Mouse (Mus musculus) forebrain, embryonic 16.5 days (tissue): ENCODE results near the gene Sorl1. TPM values are rescaled to one million over a fixed set of nuclear protein-coding genes. Genes with fewer than 3 reads are reported as not detected.

ENCODE experiments used
- ATAC-seq: fragments of 200-750 bp; cut with Nextera tagmentation; 2 replicates; pipeline ENCODE4 v1.8.0; 2017; ENCODE audit warnings: mild to moderate bottlenecking, moderate library complexity
- H3K27ac ChIP-seq: fragments of 300-500 bp; sonication (generic); 2 replicates; pipeline ENCODE4 v1.5.1; 2014; ENCODE audit warnings: low read length, control low read depth
- H3K27me3 ChIP-seq: fragments of 300-500 bp; sonication (generic); replicated peaks from 2 replicates; pipeline ENCODE4 v1.6.1; 2014; ENCODE audit warnings: low read length; ENCODE audit not compliant: control insufficient read depth, insufficient read depth
- H3K36me3 ChIP-seq: fragments of 300-500 bp; sonication (generic); 2 replicates; pipeline ENCODE4 v1.6.1; 2014; ENCODE audit not compliant: control insufficient read depth, insufficient read depth
- H3K4me1 ChIP-seq: fragments of 300-500 bp; sonication (generic); replicated peaks from 2 replicates; pipeline ENCODE4 v1.6.1; 2014; ENCODE audit warnings: low read length; ENCODE audit not compliant: control insufficient read depth, insufficient read depth
- H3K4me2 ChIP-seq: fragments of 300-500 bp; sonication (generic); 2 replicates; pipeline ENCODE4 v1.6.1; 2014; ENCODE audit warnings: mild to moderate bottlenecking, low read length, control low read depth
- H3K4me3 ChIP-seq: fragments of 300-500 bp; sonication (generic); replicated peaks from 2 replicates; pipeline ENCODE4 v1.5.1; 2014; ENCODE audit warnings: mild to moderate bottlenecking, low read length, control low read depth
- H3K9ac ChIP-seq: fragments of 300-500 bp; sonication (generic); replicated peaks from 2 replicates; pipeline ENCODE4 v1.6.1; 2014; ENCODE audit warnings: low read depth, low read length, control low read depth
- H3K9me3 ChIP-seq: fragments of 300-500 bp; sonication (generic); 2 replicates; pipeline ENCODE4 v1.6.1; 2016; ENCODE audit warnings: low read length; ENCODE audit not compliant: control insufficient read depth
- WGBS: fragments of 180-500 bp; shearing (Covaris S2); extraction: QIAGEN DNeasy Blood & Tissue Kit; methylation state at CpG from one replicate; pipeline ENCODE4 v1.1.7; 2014; 5-methylcytosine and 5-hydroxymethylcytosine counted together
- polyA plus RNA-seq: library from polyadenylated mRNA; unstranded; fragments of >200 nt; fragmentation: Nextera tagmentation; extraction: Ambion mirVana; gene quantifications from 2 replicates; pipeline ENCODE4 v1.2.1, GENCODE M21; 2015

Gene Sorl1
- polyA plus RNA-seq, 1 experiment from 2014 or later, result 14.6 TPM

DNA sequence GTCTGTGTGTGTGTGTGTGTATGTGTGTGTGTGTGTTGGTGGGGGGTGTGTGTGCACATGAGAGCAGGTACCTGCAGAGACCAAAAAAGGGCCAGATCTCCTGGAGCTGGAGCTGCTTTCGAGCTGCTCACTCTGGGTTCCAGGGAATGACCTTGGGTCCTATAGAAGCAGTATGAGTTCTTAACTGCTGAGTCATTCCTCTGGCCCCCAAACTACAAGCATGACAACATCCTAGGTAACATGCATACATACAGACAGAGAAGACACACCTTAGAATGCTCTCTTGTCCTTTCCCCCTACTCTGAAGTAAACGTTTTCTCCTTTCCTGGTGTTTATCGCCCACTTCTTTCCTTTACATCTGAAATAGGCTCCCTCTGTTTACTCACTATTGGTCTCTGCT, 32.5 kb upstream of the Sorl1 start:
- no peak overlapping the region for H3K4me3 ChIP-seq
- H3K4me1 ChIP-seq, result no peaks in the 10 kb centered on the region
- H3K27me3 ChIP-seq, result no peaks in the 10 kb centered on the region
- no peaks in the 10 kb centered on the region for H3K9me3 ChIP-seq
- no peak overlapping the region for H3K9ac ChIP-seq
- H3K27ac ChIP-seq, result no peak overlapping the region
- ATAC-seq, result no peak
- 86% methylated on average over 3 of the region's 3 CpGs for WGBS
- H3K4me2 ChIP-seq, result no peak overlapping the region
- no peaks in the 10 kb centered on the region for H3K36me3 ChIP-seq

DNA sequence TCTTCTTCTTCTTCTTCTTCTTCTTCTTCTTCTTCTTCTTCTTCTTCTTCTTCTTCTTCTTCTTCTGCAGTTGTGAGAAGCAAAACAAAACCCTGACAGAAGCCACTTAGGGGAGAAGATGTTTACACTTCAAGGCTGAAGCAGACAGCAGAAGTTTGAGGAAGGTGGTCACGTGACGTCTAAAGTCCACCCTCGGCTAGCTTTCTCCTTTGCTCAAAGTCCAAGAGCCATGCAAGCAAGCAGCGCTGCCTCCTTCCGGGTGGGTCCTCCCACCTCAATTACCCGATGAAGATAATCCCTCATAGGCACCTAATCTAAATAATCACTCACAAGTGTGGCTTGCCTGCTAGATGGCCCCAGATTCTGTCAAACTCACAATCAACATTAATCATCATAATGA, 30.6 kb upstream of the Sorl1 start:
- WGBS, result 90% methylated on average over 6 of the region's 6 CpGs
- Histone ChIP-seq H3K36me3 (no peaks in the 10 kb centered on the region), H3K9me3 (no peaks in the 10 kb centered on the region), H3K9ac (no peak overlapping the region), H3K27ac (no peak overlapping the region), H3K27me3 (no peaks in the 10 kb centered on the region), H3K4me3 (no peak overlapping the region), H3K4me1 (no peaks in the 10 kb centered on the region), H3K4me2 (no peak overlapping the region)
- ATAC-seq, result no peak

DNA sequence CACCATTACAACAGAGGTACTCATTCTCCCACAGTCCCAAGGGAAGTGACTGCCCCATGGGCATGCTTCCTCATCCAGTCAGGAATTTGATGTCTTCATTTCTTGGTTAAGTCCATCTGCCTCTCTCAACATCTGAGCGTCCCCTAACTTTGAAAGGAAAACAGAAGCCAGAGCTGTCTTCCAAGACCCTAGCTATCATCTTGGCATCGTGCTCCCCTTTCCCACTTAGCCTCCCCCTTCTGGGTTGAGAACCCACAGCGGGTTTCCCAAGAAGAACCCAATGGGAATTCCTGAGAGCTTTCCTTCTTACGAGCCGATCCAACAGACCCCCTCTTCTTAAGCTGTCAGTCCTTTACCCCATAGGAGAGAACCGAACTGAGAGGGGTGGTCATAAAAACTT, 24.7 kb upstream of the Sorl1 start:
- ATAC-seq, result no peak
- H3K9ac ChIP-seq, result no peak overlapping the region
- H3K4me2 ChIP-seq, result no peak overlapping the region
- H3K27me3 ChIP-seq, result no peaks in the 10 kb centered on the region
- no peaks in the 10 kb centered on the region for H3K4me1 ChIP-seq
- no peaks in the 10 kb centered on the region for H3K36me3 ChIP-seq
- no peak overlapping the region for H3K4me3 ChIP-seq
- WGBS, result 86% methylated on average over 6 of the region's 6 CpGs
- H3K27ac ChIP-seq, result no peak overlapping the region
- H3K9me3 ChIP-seq, result no peaks in the 10 kb centered on the region

DNA sequence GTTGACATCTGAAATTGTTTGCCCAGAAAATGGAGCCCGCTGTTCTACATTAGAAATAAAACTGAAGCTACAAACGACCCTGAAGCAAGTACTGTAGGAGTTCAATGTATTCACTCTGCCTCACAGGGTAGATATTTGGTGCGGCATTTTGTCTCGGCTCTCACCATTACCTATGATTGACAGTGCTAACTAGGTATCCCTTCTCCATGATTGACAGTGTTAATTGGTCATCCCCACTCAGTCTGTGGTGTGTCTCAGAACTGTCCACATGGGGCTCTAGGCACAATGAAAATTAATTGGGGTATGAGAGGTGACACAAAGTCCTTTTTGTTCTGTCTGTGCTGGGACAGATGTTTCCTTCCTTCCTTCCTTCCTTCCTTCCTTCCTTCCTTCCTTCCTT, 23.9 kb upstream of the Sorl1 start:
- Histone ChIP-seq H3K9ac (no peak overlapping the region), H3K4me3 (no peak overlapping the region), H3K27ac (no peak overlapping the region), H3K27me3 (no peaks in the 10 kb centered on the region), H3K9me3 (no peaks in the 10 kb centered on the region), H3K4me2 (no peak overlapping the region), H3K4me1 (no peaks in the 10 kb centered on the region), H3K36me3 (no peaks in the 10 kb centered on the region)
- WGBS, result 35% methylated on average over 4 of the region's 4 CpGs
- ATAC-seq, result peak; percentile 23; the same call in 1 of the 2 replicates

DNA sequence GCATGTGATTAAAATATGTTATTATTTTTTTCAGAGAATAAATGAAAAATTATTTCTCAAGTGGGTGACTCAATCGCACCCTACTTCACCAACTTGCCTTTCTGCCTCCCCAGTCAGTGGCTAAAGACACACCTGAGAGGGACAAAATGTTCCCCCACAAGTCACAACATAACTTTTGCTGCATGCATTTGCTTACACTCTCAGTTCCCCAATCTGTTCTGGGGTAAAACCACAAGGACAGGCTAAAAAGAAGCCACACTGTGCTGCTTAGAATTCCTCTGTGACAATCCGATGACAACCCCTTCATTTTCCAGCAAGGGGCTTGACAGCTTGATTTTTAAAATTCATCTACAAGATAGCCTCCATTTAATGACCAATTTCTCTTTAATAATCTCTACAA, 22.4 kb upstream of the Sorl1 start:
- Histone ChIP-seq H3K36me3 (no peaks in the 10 kb centered on the region), H3K4me3 (no peak overlapping the region), H3K9ac (no peak overlapping the region), H3K4me2 (no peak overlapping the region), H3K9me3 (no peaks in the 10 kb centered on the region), H3K4me1 (no peaks in the 10 kb centered on the region), H3K27me3 (no peaks in the 10 kb centered on the region), H3K27ac (no peak overlapping the region)
- ATAC-seq, result no peak
- 85% methylated on average over 2 of the region's 2 CpGs for WGBS

DNA sequence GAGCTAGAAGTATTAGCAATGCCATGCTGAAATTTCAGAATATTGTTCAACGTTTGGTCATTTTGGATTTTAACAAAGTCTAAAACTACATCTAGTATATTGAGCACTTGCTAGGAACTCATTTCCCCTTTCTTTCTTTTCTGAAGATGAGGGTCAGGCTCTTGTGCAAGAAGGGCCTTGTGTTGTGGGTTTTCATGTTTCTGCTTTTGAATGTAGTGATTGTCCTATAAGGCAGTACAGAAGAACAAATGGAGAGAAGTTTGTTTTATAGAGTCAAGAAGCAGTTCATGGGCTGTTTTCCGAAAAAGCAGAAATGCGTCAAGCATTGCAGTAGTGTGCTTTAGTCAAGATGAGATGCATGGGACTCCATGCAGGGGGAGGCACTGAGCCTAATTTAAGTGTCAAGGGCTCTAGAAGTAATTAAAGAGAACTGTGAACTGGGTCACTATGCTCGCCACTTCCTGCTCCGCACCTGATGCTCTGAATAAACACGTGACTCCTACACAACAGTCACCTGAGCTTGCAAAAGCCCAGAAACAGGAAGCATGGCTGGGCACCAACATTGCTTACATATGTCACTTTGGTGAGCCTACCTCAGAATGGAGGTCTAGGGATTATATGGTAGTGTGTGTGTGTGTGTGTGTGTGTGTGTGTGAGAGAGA, 17.6 kb upstream of the Sorl1 start:
- H3K9ac ChIP-seq, result no peak overlapping the region
- H3K27ac ChIP-seq, result no peak overlapping the region
- WGBS, result 81% methylated on average over 6 of the region's 6 CpGs
- no peak overlapping the region for H3K4me2 ChIP-seq
- no peaks in the 10 kb centered on the region for H3K4me1 ChIP-seq
- H3K4me3 ChIP-seq, result no peak overlapping the region
- no peak for ATAC-seq
- no peaks in the 10 kb centered on the region for H3K36me3 ChIP-seq
- no peaks in the 10 kb centered on the region for H3K9me3 ChIP-seq
- H3K27me3 ChIP-seq, result no peaks in the 10 kb centered on the region

DNA sequence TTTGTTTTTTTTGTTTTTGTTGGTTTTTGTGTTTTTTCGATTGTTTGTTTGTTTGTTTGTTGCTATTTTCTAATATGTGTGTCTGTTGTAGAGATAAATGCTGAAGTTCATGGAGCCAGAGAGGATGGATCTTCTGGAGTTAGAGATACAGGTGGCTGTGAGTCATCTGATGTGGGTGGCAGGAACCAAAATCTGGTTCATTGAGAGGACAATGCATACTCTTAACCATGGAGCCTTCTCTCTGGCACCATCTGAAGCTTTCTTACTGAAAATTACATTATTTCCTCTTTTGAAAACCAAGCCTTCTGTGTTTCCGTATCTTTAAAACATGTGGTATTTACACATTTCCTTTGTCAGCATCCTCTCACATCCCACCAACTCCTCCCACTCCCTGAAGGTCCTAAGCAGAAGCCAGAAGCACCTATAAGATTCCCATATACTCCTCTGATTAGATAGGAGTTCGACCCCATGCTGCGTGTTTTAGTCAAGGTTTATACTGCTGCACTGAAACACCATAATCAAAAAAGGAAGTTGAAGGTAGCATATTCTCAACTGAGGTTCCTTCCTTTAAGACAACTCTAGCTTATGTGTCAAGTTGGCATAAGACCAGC, 14.3 kb upstream of the Sorl1 start:
- no peak for ATAC-seq
- H3K4me2 ChIP-seq, result no peak overlapping the region
- no peaks in the 10 kb centered on the region for H3K36me3 ChIP-seq
- H3K4me3 ChIP-seq, result no peak overlapping the region
- H3K4me1 ChIP-seq, result no peaks in the 10 kb centered on the region
- no peak overlapping the region for H3K9ac ChIP-seq
- H3K27ac ChIP-seq, result no peak overlapping the region
- 92% methylated on average over 4 of the region's 4 CpGs for WGBS
- H3K27me3 ChIP-seq, result no peaks in the 10 kb centered on the region
- no peaks in the 10 kb centered on the region for H3K9me3 ChIP-seq

DNA sequence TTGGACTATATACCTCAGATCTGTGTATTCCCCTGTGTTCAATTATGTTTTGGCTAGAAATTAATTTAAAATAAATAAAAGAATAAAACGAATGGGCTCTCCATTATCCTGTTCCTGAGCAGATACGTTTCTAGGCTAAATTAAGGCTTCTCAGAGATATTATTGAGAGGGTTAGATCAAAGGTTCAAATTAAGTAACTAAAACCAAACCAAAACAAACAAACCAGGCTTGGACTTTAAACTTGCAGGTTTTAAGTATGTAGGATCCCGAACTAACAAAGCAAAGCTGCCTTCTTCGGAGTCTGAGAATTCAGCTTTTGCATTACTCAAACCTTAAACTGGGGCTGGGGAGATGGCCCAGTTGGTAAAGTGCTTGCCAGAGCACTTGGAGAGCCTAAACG, 13.5 kb upstream of the Sorl1 start:
- Histone ChIP-seq H3K27ac (no peak overlapping the region), H3K36me3 (no peaks in the 10 kb centered on the region), H3K9ac (no peak overlapping the region), H3K4me3 (no peak overlapping the region), H3K27me3 (no peaks in the 10 kb centered on the region), H3K4me2 (no peak overlapping the region), H3K9me3 (no peaks in the 10 kb centered on the region), H3K4me1 (no peaks in the 10 kb centered on the region)
- 80% methylated on average over 5 of the region's 5 CpGs for whole genome bisulfite sequencing
- no peak for ATAC-seq

DNA sequence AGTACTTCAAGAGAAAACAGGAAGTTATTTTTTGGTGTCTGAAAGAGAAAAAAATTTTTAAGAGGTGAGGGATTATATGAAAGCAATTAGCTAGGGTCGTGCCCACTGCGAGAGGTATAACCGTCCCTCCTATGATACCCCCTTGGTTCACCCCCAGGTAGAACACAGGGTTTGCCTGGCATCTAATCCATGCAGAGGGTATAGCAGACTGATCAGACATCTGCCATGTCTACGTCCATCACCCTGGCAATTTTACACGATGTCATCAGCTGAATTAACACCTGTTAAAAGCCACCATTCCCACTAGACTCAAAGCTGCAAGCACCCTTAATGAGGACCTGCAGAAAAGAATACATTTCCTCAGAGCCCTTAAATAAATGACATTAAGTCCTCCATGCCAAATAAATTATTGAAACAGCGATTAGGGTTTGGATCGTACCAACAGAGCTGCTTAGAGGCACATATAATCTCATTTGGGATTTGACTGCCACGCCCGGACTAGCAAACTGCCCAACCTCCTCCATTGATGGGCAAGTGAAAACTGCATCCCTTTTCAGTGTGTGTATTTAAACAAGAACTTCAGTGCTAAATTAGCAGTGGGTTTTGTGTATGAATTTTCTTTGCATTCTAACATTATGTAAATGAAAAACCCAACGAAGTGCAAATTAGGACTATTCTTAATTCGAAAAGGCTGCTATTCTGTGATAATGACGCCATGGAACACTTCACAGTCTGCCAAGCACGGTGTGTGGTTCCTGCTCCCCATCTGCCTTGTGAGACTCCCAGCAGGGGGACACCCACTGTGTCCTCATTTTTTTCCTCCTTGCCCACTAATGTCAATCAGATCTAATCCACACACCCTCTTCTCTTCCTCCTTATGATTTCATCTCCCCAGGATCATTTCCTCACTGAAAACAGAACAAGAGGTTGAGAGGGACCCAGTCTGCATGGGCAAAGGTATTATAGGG, 7.0 kb upstream of the Sorl1 start:
- Histone ChIP-seq H3K4me3 (no peak overlapping the region), H3K27me3 (no peaks in the 10 kb centered on the region), H3K4me1 (peaks cover 18% of the 10 kb centered on the region), H3K36me3 (no peaks in the 10 kb centered on the region), H3K9ac (no peak overlapping the region), H3K27ac (peak overlapping the region; percentile 34), H3K9me3 (no peaks in the 10 kb centered on the region), H3K4me2 (no peak overlapping the region)
- peak; percentile 86 for ATAC-seq
- 29% methylated on average over 13 of the region's 13 CpGs for WGBS
